Mouse (Mus musculus): ENCODE data around the gene Tmem131l. TPM values are rescaled to one million over a fixed set of nuclear protein-coding genes. Genes with fewer than 3 reads are reported as not detected.

Tmem131l gene
- total and polyA plus RNA-seq, 3 experiments: 9.6 to 39.6 TPM; not detected in 1

DNA sequence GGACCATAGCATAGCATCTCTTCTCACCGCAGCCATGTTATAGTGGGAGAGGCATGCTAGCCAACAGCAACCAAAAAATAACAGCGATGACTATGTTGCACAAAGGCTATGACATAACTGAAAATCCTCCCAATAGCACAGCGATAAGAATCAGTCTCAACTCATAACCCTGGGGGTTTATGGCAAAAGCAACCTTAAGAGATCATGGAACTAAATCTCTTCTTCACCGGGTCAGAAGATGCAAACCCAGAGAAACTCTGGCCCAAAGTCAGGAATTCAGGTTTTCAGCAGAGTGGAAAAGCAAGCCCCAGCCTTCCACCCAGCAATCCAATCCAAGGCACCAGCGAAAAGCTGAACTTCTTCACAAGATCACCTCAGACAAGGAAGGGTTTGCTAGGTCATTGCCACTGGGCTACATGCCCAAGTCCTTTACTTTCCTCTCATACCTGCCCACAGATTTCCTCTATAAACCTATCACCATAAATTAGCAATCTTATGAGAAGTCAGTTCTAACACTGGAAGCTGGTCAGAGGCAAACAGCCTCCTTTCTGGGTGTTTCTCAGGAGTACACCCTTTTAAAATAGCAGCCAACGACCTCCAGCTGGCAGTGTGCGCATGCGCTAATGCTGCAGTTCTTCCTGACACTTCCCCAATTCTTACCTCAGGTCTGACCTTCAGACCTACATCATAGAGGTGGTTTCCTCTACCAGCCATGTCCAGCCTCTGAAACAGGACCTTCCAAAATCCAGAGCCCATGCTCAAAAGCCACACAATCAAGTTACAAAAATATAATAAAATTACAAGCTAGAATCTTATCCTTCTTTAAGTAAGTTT is 48.1 kb downstream of the Tmem131l start:
- TF ChIP-seq ELF1 (IDR thresholded peaks at IDR 0.05; ENCODE audit: low read depth, low read length): no peak
- TF ChIP-seq ZMIZ1 (IDR thresholded peaks at IDR 0.05; ENCODE audit: low read depth, low read length): no peak
- no peak for TF ChIP-seq TCF12 (IDR thresholded peaks at IDR 0.05; ENCODE audit: low read depth, low read length)
- no peak for TF ChIP-seq BHLHE40 (IDR thresholded peaks at IDR 0.05; ENCODE audit: borderline replicate concordance, low read depth, low read length)
- peak; percentile 13 for TF ChIP-seq RAD21 (IDR thresholded peaks at IDR 0.05; ENCODE audit: low read depth, low read length)
- TF ChIP-seq HCFC1 (IDR thresholded peaks at IDR 0.05; ENCODE audit: low read depth, low read length): no peak
- H3K27me3 ChIP-seq (ENCODE audit: control insufficient read depth in 1 of 2, insufficient read depth in 2 of 2, low read length in 2 of 2): no peaks in the 10 kb centered on the region
- no peak overlapping the region for H3K4me3 ChIP-seq (ENCODE audit: control insufficient read depth in 1 of 2, insufficient read depth in 1 of 2, low read depth in 2 of 2, low read length in 2 of 2)
- H3K27ac ChIP-seq (ENCODE audit: control insufficient read depth, low read depth, low read length): no peak overlapping the region
- DNase-seq (ENCODE audit: low read depth, low spot score): peak; percentile 21
- no peaks in the 10 kb centered on the region for H3K9me3 ChIP-seq (replicated peaks; ENCODE audit: insufficient read depth, low read length)
- no peaks in the 10 kb centered on the region; a peak in 1 of 4 replicates for H3K36me3 ChIP-seq (ENCODE audit: control insufficient read depth in 1 of 2, insufficient read depth in 2 of 2, low read length in 2 of 2)
- H3K79me2 ChIP-seq (ENCODE audit: control insufficient read depth, insufficient read depth, low read length, poor library complexity): no peaks in the 10 kb centered on the region
- no peaks in the 10 kb centered on the region for H3K4me1 ChIP-seq (ENCODE audit: control insufficient read depth in 1 of 2, insufficient read depth in 2 of 2, low read length in 2 of 2)
- no peak overlapping the region for H3K9ac ChIP-seq (ENCODE audit: control insufficient read depth, low read depth, low read length, poor library complexity, severe bottlenecking)

DNA sequence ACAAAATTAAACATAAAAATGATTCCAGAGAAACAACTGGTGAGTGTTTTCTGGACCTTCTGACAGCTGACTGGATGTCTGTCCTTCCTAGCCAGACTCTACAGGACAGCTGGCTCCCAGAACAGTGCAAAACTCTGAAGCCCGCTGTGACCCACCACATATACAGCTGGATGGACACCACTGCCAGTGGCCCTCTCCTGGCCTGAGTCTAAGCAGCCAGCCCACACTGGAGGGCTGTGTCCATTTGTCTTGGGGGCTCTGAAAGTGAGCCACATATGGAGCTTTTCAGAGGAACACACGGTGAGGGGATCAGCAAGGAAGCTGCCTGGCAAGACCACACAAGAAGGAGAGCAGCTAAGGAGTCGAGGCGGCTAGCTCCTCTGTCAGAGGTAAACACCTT is 51.8 kb downstream of the Tmem131l start:
- Histone ChIP-seq H3K27ac (ENCODE audit: control insufficient read depth, low read depth, low read length) (no peak overlapping the region), H3K36me3 (ENCODE audit: control insufficient read depth in 1 of 2, insufficient read depth in 2 of 2, low read length in 2 of 2) (no peaks in the 10 kb centered on the region), H3K4me3 (ENCODE audit: control insufficient read depth in 1 of 2, insufficient read depth in 1 of 2, low read depth in 2 of 2, low read length in 2 of 2) (no peak overlapping the region), H3K79me2 (ENCODE audit: control insufficient read depth, insufficient read depth, low read length, poor library complexity) (no peaks in the 10 kb centered on the region), H3K9ac (ENCODE audit: control insufficient read depth, low read depth, low read length, poor library complexity, severe bottlenecking) (no peak overlapping the region), H3K27me3 (ENCODE audit: control insufficient read depth in 1 of 2, insufficient read depth in 2 of 2, low read length in 2 of 2) (no peaks in the 10 kb centered on the region), H3K9me3 (replicated peaks; ENCODE audit: insufficient read depth, low read length) (no peaks in the 10 kb centered on the region), H3K4me1 (ENCODE audit: control insufficient read depth in 1 of 2, insufficient read depth in 2 of 2, low read length in 2 of 2) (no peaks in the 10 kb centered on the region)
- DNase-seq (ENCODE audit: low read depth, low spot score): no peak
- TF ChIP-seq SMC3 (IDR thresholded peaks at IDR 0.05; ENCODE audit: low read depth, low read length): no peak
- no peak for TF ChIP-seq CTCF (IDR thresholded peaks at IDR 0.05 in 2 of 3, conservative IDR thresholded peaks at IDR 0.05 in 1 of 3; ENCODE audit: control insufficient read depth in 1 of 3, insufficient read depth in 1 of 3, low read depth in 2 of 3, low read length in 3 of 3, poor library complexity in 1 of 3, severe bottlenecking in 1 of 3)
- TF ChIP-seq ZKSCAN1 (IDR thresholded peaks at IDR 0.05; ENCODE audit: low read depth, low read length): no peak
- TF ChIP-seq ZNF384 (IDR thresholded peaks at IDR 0.05; ENCODE audit: low read depth, low read length): no peak
- no peak for TF ChIP-seq MAX (IDR thresholded peaks at IDR 0.05; ENCODE audit: low read length)
- TF ChIP-seq EP300 (IDR thresholded peaks at IDR 0.05; ENCODE audit: low read depth in 1 of 2, low read length in 2 of 2): no peak
- TF ChIP-seq MAFK (IDR thresholded peaks at IDR 0.05; ENCODE audit: borderline replicate concordance, low read depth, low read length): no peak
- TF ChIP-seq ZMIZ1 (IDR thresholded peaks at IDR 0.05; ENCODE audit: low read depth, low read length): no peak
- TF ChIP-seq MXI1 (IDR thresholded peaks at IDR 0.05; ENCODE audit: low read depth, low read length): no peak
- no peak for TF ChIP-seq MYC (IDR thresholded peaks at IDR 0.05; ENCODE audit: low read depth, low read length)
- TF ChIP-seq ETS1 (IDR thresholded peaks at IDR 0.05; ENCODE audit: low read depth, low read length): no peak
- no peak for TF ChIP-seq USF2 (IDR thresholded peaks at IDR 0.05; ENCODE audit: borderline replicate concordance in 1 of 2, insufficient read depth in 1 of 2, low read depth in 1 of 2, low read length in 2 of 2)
- no peak for TF ChIP-seq UBTF (IDR thresholded peaks at IDR 0.05; ENCODE audit: borderline replicate concordance, insufficient read depth, low read depth, low read length)
- TF ChIP-seq TBP (IDR thresholded peaks at IDR 0.05; ENCODE audit: low read depth, low read length): no peak
- TF ChIP-seq USF1 (IDR thresholded peaks at IDR 0.05; ENCODE audit: low read depth, low read length): no peak
- no peak for TF ChIP-seq POLR2AphosphoS2 (IDR thresholded peaks at IDR 0.05; ENCODE audit: low read length)
- no peak for TF ChIP-seq SIN3A (IDR thresholded peaks at IDR 0.05; ENCODE audit: low read length)
- TF ChIP-seq ELF1 (IDR thresholded peaks at IDR 0.05; ENCODE audit: low read depth, low read length): no peak
- TF ChIP-seq NRF1 (IDR thresholded peaks at IDR 0.05; ENCODE audit: insufficient read depth, low read depth, low read length, poor library complexity, severe bottlenecking): no peak
- no peak for TF ChIP-seq RCOR1 (IDR thresholded peaks at IDR 0.05; ENCODE audit: low read depth, low read length)

Measured in MEL (cell line).